Mouse (Mus musculus) effector memory CD4-positive, alpha-beta T cell, adult 7 months (primary cell): ENCODE measurements around the gene Awat2. TPM values are rescaled to one million over a fixed set of nuclear protein-coding genes. Genes with fewer than 3 reads are reported as not detected.

Experiments used
- polyA plus RNA-seq: library from polyadenylated mRNA; unstranded; fragments of 100-300 nt; shearing (Covaris generic); gene quantifications from one replicate; pipeline ENCODE4 v1.2.1, GENCODE M21; 2017

The Awat2 gene
- not detected for polyA plus RNA-seq

GRCm38 (mm10) chrX:100442617-100443016 is at the start of gene Awat2:
Gene Awat2 (minus strand): TSS chrX:100442717.

GRCm38 (mm10) chrX:100428693-100429092 is 13.8 kb downstream of the Awat2 start, which contains the start of gene Otud6a:
Gene Otud6a (plus strand): TSS chrX:100429013.

Other genes with a start within 250 kb of the Awat2 start
- gene Otud6a, start 13.7 kb downstream of the Awat2 start, polyA plus RNA-seq = not detected
- 23.6 TPM for gene Igbp1, start 51.6 kb upstream of the Awat2 start, polyA plus RNA-seq
- 0.11 TPM for gene Dgat2l6, start 82.1 kb upstream of the Awat2 start, polyA plus RNA-seq
- not detected for gene Awat1, start 129.5 kb upstream of the Awat2 start, polyA plus RNA-seq
- gene P2ry4, start 152.2 kb upstream of the Awat2 start, polyA plus RNA-seq = 0.11 TPM
- not detected for gene Arr3, start 162.8 kb upstream of the Awat2 start, polyA plus RNA-seq
- gene Kif4, start 183.0 kb upstream of the Awat2 start, polyA plus RNA-seq = 0.93 TPM
- 14.9 TPM for gene Pdzd11, start 183.9 kb upstream of the Awat2 start, polyA plus RNA-seq